Comparison of ENCODE assay signal across 9 mouse cellular contexts in the genomic region with DNA sequence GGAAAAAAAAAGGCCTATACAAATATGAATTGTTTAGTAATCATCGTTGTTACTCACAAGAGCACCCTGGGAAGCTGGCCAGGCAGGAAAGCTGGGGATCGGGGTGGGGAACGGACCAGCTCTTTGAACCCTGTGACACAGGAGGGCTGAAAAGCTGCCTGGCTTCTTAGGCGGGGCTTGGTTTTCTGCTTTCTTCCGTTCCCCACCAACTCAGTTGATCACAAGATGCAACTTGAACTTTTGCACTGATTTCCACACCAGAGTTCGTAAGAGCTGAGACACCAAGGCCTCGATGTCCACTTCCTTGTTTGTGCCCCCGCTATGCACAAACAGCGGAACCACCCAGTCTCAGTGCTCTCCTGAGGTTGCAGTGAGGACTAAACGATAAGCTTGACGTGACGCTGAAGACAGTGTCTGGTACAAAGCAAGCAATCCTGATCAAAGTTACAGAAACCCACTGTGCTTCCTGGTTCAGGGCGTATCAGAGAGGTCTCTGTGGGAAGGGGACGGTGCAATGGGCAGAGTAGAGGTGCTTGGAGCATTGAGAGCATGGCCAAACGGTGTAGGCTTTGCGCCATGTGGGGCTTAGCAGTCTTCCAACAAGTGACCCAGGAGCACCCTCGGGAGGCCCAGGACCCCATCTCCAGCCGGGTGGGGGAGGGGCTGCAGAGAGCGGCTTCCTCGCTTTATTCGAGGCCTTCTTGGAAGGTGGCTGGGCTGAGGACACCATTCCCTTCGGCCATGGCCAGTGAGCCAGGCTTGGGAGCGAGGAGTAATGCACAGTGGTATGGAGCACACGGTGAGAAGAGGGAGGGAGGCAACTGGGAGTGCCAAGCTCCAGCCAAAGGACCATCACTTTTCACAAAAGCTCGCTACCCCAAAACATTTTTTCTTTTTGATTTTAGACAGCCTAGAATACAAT. TPM values are rescaled to one million over a fixed set of nuclear protein-coding genes. Genes with fewer than 3 reads are reported as not detected.
A peak's percentile ranks its signal among the peaks of the same experiment; 100 is the strongest.
DNase-seq lines count a peak whose midpoint lies in the region; ATAC-seq and TF ChIP-seq lines count a peak whose summit lies in the region.
"Had no signal": no experiment of that assay in that cellular context is flagged by ENCODE, and none has a peak within 500 bp of the region (broad histone marks: within the 10 kb centered on the region; RNA-seq: fewer than 3 reads in every experiment).

No protein-coding gene starts in this region.

- TF ChIP-seq CTCF in bone marrow, adult 2 months (IDR thresholded peaks at IDR 0.05; ENCODE audit: control insufficient read depth, insufficient read depth, low read length), result no peak
- TF ChIP-seq CTCF in liver, embryonic 14.5 days (IDR thresholded peaks at IDR 0.05; ENCODE audit: low read depth), result no peak

- H3K4me3 ChIP-seq in neural tube, embryonic 15.5 days (replicated peaks), result no peak overlapping the region
- no peak overlapping the region for H3K4me3 ChIP-seq in bone marrow, adult 2 months (replicated peaks; ENCODE audit: control insufficient read depth, low read depth, low read length)
- no peak overlapping the region for H3K4me3 ChIP-seq in liver, embryonic 14.5 days (ENCODE audit: insufficient read depth in 1 of 2, low read depth in 2 of 2, low read length in 2 of 2)
- no peak overlapping the region for H3K4me3 ChIP-seq in stomach, embryonic 14.5 days (ENCODE audit: low read depth, low read length)
- H3K4me3 ChIP-seq: neural tube, embryonic 12.5 days had no signal

- 0 out of 2 replicates have a peak, but pooled peaks cover 7% of the 10 kb centered on the region for H3K4me1 ChIP-seq in neural tube, embryonic 15.5 days
- H3K4me1 ChIP-seq in bone marrow, adult 2 months (ENCODE audit: control insufficient read depth, insufficient read depth, low read length), result peaks cover 12% of the 10 kb centered on the region
- peaks cover 18 to 58% of the 10 kb centered on the region in 2 experiments for H3K4me1 ChIP-seq in liver, embryonic 14.5 days (replicated peaks; ENCODE audit: control insufficient read depth in 2 of 2, insufficient read depth in 2 of 2, low read length in 1 of 2)
- peaks cover 25% of the 10 kb centered on the region for H3K4me1 ChIP-seq in stomach, embryonic 14.5 days (ENCODE audit: control insufficient read depth, insufficient read depth, low read length)
- H3K4me1 ChIP-seq: neural tube, embryonic 12.5 days had no signal

- TF ChIP-seq POLR2A in bone marrow, adult 2 months (IDR thresholded peaks at IDR 0.05; ENCODE audit: borderline replicate concordance, control insufficient read depth, low read depth, low read length), result no peak

- no peaks in the 10 kb centered on the region for H3K9me3 ChIP-seq in neural tube, embryonic 15.5 days (replicated peaks)
- H3K9me3 ChIP-seq in liver, embryonic 14.5 days (ENCODE audit: control insufficient read depth, low read length), result no peaks in the 10 kb centered on the region
- no peaks in the 10 kb centered on the region for H3K9me3 ChIP-seq in stomach, embryonic 14.5 days (ENCODE audit: control insufficient read depth, low read depth, low read length)
- H3K9me3 ChIP-seq: neural tube, embryonic 12.5 days had no signal

- TF ChIP-seq EP300 in liver, embryonic 14.5 days (IDR thresholded peaks at IDR 0.05; ENCODE audit: low read depth), result no peak

- WGBS in neural tube, embryonic 15.5 days, result 80% methylated on average over 25 of the region's 25 CpGs
- 47% methylated on average over 25 of the region's 25 CpGs for WGBS in bone marrow, adult 2 months
- 41% methylated on average over 25 of the region's 25 CpGs for WGBS in liver, embryonic 14.5 days (ENCODE audit: insufficient replicate concordance)
- 60% methylated on average over 25 of the region's 25 CpGs for WGBS in stomach, embryonic 14.5 days

- H3K36me3 ChIP-seq in neural tube, embryonic 15.5 days, result no peaks in the 10 kb centered on the region; the same call in 1 of the 2 replicates
- H3K36me3 ChIP-seq in liver, embryonic 14.5 days (replicated peaks; ENCODE audit: control insufficient read depth, insufficient read depth, low read depth), result no peaks in the 10 kb centered on the region
- no peaks in the 10 kb centered on the region for H3K36me3 ChIP-seq in stomach, embryonic 14.5 days (ENCODE audit: control insufficient read depth, insufficient read depth, low read length)
- H3K36me3 ChIP-seq: neural tube, embryonic 12.5 days had no signal

- H3K27ac ChIP-seq in neural tube, embryonic 15.5 days (replicated peaks), result peak overlapping the region; percentile 23; the same call in 1 of the 2 replicates
- peak overlapping the region; percentile 86 for H3K27ac ChIP-seq in bone marrow, adult 2 months (ENCODE audit: control insufficient read depth, insufficient read depth, low read depth, low read length, poor library complexity)
- H3K27ac ChIP-seq in liver, embryonic 14.5 days, result no peak overlapping the region; the same call in 1 of the 2 replicates
- peak overlapping the region; percentile 80; the same call in 1 of the 2 replicates for H3K27ac ChIP-seq in stomach, embryonic 14.5 days (ENCODE audit: low read length)
- H3K27ac ChIP-seq: neural tube, embryonic 12.5 days had no signal

- intact Hi-C loops in heart, postnatal 25 days (cut with DNase I), result no loop called here

- no peak for ATAC-seq in neural tube, embryonic 15.5 days (ENCODE audit: low FRiP score)
- ATAC-seq in liver, embryonic 14.5 days (ENCODE audit: insufficient read depth), result peak; percentile 6; the same call in 1 of the 2 replicates
- ATAC-seq in stomach, embryonic 14.5 days (ENCODE audit: insufficient number of reproducible peaks, insufficient read depth, low FRiP score, low read depth), result no peak
- no peak for ATAC-seq in cerebellum, adult (ENCODE audit: insufficient number of reproducible peaks, low FRiP score, low TSS enrichment)

- DNase-seq in neural tube, embryonic 10.5 days (ENCODE audit: extremely low spot score, low spot score), result no peak
- peak; percentile 62 for DNase-seq in heart, postnatal 25 days (ENCODE audit: low spot score)
- DNase-seq in liver, embryonic 14.5 days (ENCODE audit: low read depth in 3 of 3, low spot score in 3 of 3), result no peak
- DNase-seq in urinary bladder, postnatal 10 days (ENCODE audit: low spot score), result no peak

- no peak overlapping the region for H3K4me2 ChIP-seq in neural tube, embryonic 15.5 days
- H3K4me2 ChIP-seq in liver, embryonic 14.5 days (ENCODE audit: low read depth), result peak overlapping the region; percentile 42
- H3K4me2 ChIP-seq in stomach, embryonic 14.5 days (replicated peaks; ENCODE audit: low read depth, low read length), result no peak overlapping the region
- H3K4me2 ChIP-seq: neural tube, embryonic 12.5 days had no signal

- H3K27me3 ChIP-seq in neural tube, embryonic 15.5 days (replicated peaks), result no peaks in the 10 kb centered on the region
- no peaks in the 10 kb centered on the region for H3K27me3 ChIP-seq in liver, embryonic 14.5 days (ENCODE audit: control insufficient read depth, insufficient read depth, low read length)
- no peaks in the 10 kb centered on the region for H3K27me3 ChIP-seq in stomach, embryonic 14.5 days (ENCODE audit: control insufficient read depth, insufficient read depth, low read length)
- H3K27me3 ChIP-seq: neural tube, embryonic 12.5 days had no signal

- H3K9ac ChIP-seq in neural tube, embryonic 15.5 days (replicated peaks), result no peak overlapping the region
- no peak overlapping the region for H3K9ac ChIP-seq in liver, embryonic 14.5 days (replicated peaks)
- no peak overlapping the region for H3K9ac ChIP-seq in stomach, embryonic 14.5 days (replicated peaks; ENCODE audit: low read depth, low read length)
- H3K9ac ChIP-seq: neural tube, embryonic 12.5 days had no signal

RNA-seq across cellular contexts. Expression of gene Tubd1, which starts 34.3 kb away (rescaled TPM):
- polyA plus RNA-seq in neural tube, embryonic 15.5 days (2015; fragmentation: Nextera tagmentation; extraction: Ambion mirVana), result 6.6 and 7.7 TPM in 2 replicates
- polyA plus RNA-seq in bone marrow, adult 2 months (2011; ENCODE audit: insufficient read depth, insufficient read length, low replicate concordance, missing spikeins), result 5.3 and 13.6 TPM in 2 replicates
- total RNA-seq in heart, postnatal 25 days (2021), result 1 to 10 TPM; 4.6 to 4.8 TPM
- 4.3 and 5.6 TPM in 2 replicates for polyA plus RNA-seq in liver, embryonic 14.5 days (2012; rRNA removed)
- polyA plus RNA-seq in liver, embryonic 14.5 days (2014; fragmentation: Nextera tagmentation; extraction: Ambion mirVana), result 10.3 and 11.0 TPM in 2 replicates
- 9.9 and 10.0 TPM in 2 replicates for polyA plus RNA-seq in stomach, embryonic 14.5 days (2014; fragmentation: Nextera tagmentation; extraction: Ambion mirVana)

RNA-seq across cellular contexts. Expression of gene Rps6kb1, which starts 34.5 kb away (rescaled TPM):
- 55.9 and 58.2 TPM in 2 replicates for polyA plus RNA-seq in neural tube, embryonic 15.5 days (2015; fragmentation: Nextera tagmentation; extraction: Ambion mirVana)
- polyA plus RNA-seq in bone marrow, adult 2 months (2011; ENCODE audit: insufficient read depth, insufficient read length, low replicate concordance, missing spikeins), result 12.1 and 31.4 TPM in 2 replicates
- total RNA-seq in heart, postnatal 25 days (2021), result 10 to 100 TPM; 19.1 to 19.2 TPM
- polyA plus RNA-seq in liver, embryonic 14.5 days (2012; rRNA removed), result 5.8 and 8.4 TPM in 2 replicates
- 17.2 and 20.8 TPM in 2 replicates for polyA plus RNA-seq in liver, embryonic 14.5 days (2014; fragmentation: Nextera tagmentation; extraction: Ambion mirVana)
- 60.3 and 60.8 TPM in 2 replicates for polyA plus RNA-seq in stomach, embryonic 14.5 days (2014; fragmentation: Nextera tagmentation; extraction: Ambion mirVana)
